Mouse (Mus musculus) forebrain, embryonic 13.5 days (tissue): ENCODE measurements at regions not wholly inside any gene's neighbourhood (a gene's known extent, or its start where the extent isn't known, plus 50 kb on each side); places are given as distances from the start of the nearest gene placed in this dataset.

ENCODE experiments used
- ATAC-seq: fragments of 200-750 bp; cut with Nextera tagmentation; 2 replicates; pipeline ENCODE4 v1.8.0; 2017
- H3K27ac ChIP-seq: fragments of 300-500 bp; sonication (generic); 2 replicates; pipeline ENCODE4 v1.5.1; 2015; ENCODE audit warnings: inconsistent platforms, mild to moderate bottlenecking, moderate library complexity
- H3K27me3 ChIP-seq: fragments of 300-500 bp; sonication (generic); 2 replicates; pipeline ENCODE4 v1.6.1; 2015; ENCODE audit warnings: mild to moderate bottlenecking, inconsistent platforms
- H3K36me3 ChIP-seq: fragments of 300-500 bp; sonication (generic); 2 replicates; pipeline ENCODE4 v1.6.1; 2015; ENCODE audit warnings: mild to moderate bottlenecking, inconsistent platforms; ENCODE audit not compliant: poor library complexity, severe bottlenecking
- H3K4me1 ChIP-seq: fragments of 300-500 bp; sonication (generic); 2 replicates; pipeline ENCODE4 v1.6.1; 2015; ENCODE audit warnings: inconsistent platforms
- H3K4me2 ChIP-seq: fragments of 300-500 bp; sonication (generic); 2 replicates; pipeline ENCODE4 v1.6.1; 2015; ENCODE audit warnings: inconsistent platforms, mild to moderate bottlenecking, moderate library complexity
- H3K4me3 ChIP-seq: fragments of 300-500 bp; sonication (generic); 2 replicates; pipeline ENCODE4 v1.5.1; 2015; ENCODE audit warnings: mild to moderate bottlenecking, inconsistent platforms
- H3K9ac ChIP-seq: fragments of 300-500 bp; sonication (generic); 2 replicates; pipeline ENCODE4 v1.6.1; 2015; ENCODE audit warnings: mild to moderate bottlenecking, inconsistent platforms
- H3K9me3 ChIP-seq: fragments of 300-500 bp; sonication (generic); replicated peaks from 2 replicates; pipeline ENCODE4 v1.6.1; 2016; ENCODE audit warnings: inconsistent platforms
- WGBS: fragments of 180-500 bp; shearing (Covaris S2); methylation state at CpG from one replicate; pipeline ENCODE4 v1.1.7; 2015; 5-methylcytosine and 5-hydroxymethylcytosine counted together

GRCm38 (mm10) chr9:23535872-23536271, 313.0 kb downstream of the Bmper start:
- WGBS = 78% methylated on average over 2 of the region's 2 CpGs
- no peak for ATAC-seq
- Histone ChIP-seq H3K36me3 (no peaks in the 10 kb centered on the region), H3K4me3 (no peak overlapping the region), H3K4me2 (no peak overlapping the region), H3K9me3 (no peaks in the 10 kb centered on the region), H3K27ac (no peak overlapping the region), H3K9ac (no peak overlapping the region), H3K27me3 (no peaks in the 10 kb centered on the region), H3K4me1 (no peaks in the 10 kb centered on the region; the same call in 1 of the 2 replicates)

GRCm38 (mm10) chr9:23538051-23538450, 315.2 kb downstream of the Bmper start:
- no peak overlapping the region for H3K27ac ChIP-seq
- WGBS = 65% methylated on average over 5 of the region's 5 CpGs
- H3K4me1 ChIP-seq = no peaks in the 10 kb centered on the region; the same call in 1 of the 2 replicates
- no peaks in the 10 kb centered on the region for H3K36me3 ChIP-seq
- no peak overlapping the region for H3K4me2 ChIP-seq
- H3K4me3 ChIP-seq = no peak overlapping the region
- H3K9ac ChIP-seq = no peak overlapping the region
- H3K9me3 ChIP-seq = no peaks in the 10 kb centered on the region
- no peaks in the 10 kb centered on the region for H3K27me3 ChIP-seq
- no peak for ATAC-seq

GRCm38 (mm10) chr9:23551692-23552091, 328.8 kb downstream of the Bmper start:
- Histone ChIP-seq H3K4me3 (no peak overlapping the region), H3K4me1 (no peaks in the 10 kb centered on the region), H3K36me3 (no peaks in the 10 kb centered on the region), H3K9ac (no peak overlapping the region), H3K27ac (0 out of 2 replicates have a peak overlapping the region, but pooled peaks have one; percentile 10), H3K4me2 (no peak overlapping the region), H3K27me3 (no peaks in the 10 kb centered on the region), H3K9me3 (no peaks in the 10 kb centered on the region)
- 0 out of 2 replicates have a peak, but pooled peaks have one; percentile 6 for ATAC-seq
- 51% methylated on average over 2 of the region's 2 CpGs for WGBS

GRCm38 (mm10) chr9:23553766-23554165, 330.9 kb downstream of the Bmper start:
- Histone ChIP-seq H3K27me3 (no peaks in the 10 kb centered on the region), H3K36me3 (no peaks in the 10 kb centered on the region), H3K4me2 (no peak overlapping the region), H3K9me3 (no peaks in the 10 kb centered on the region), H3K27ac (no peak overlapping the region), H3K4me1 (no peaks in the 10 kb centered on the region), H3K9ac (no peak overlapping the region), H3K4me3 (no peak overlapping the region)
- no peak for ATAC-seq
- WGBS = 59% methylated on average over 1 of the region's 1 CpGs

- Histone ChIP-seq H3K36me3 (no peaks in the 10 kb centered on the region), H3K4me3 (no peak overlapping the region), H3K4me2 (no peak overlapping the region), H3K27ac (no peak overlapping the region), H3K9me3 (no peaks in the 10 kb centered on the region), H3K4me1 (0 out of 2 replicates have a peak, but pooled peaks cover 3% of the 10 kb centered on the region), H3K9ac (no peak overlapping the region), H3K27me3 (no peaks in the 10 kb centered on the region)
- WGBS = 58% methylated on average over 3 of the region's 3 CpGs
- no peak for ATAC-seq
Observed at GRCm38 (mm10) chr9:23557601-23558000, 334.7 kb downstream of the Bmper start.

- Histone ChIP-seq H3K9me3 (no peaks in the 10 kb centered on the region), H3K9ac (no peak overlapping the region), H3K4me2 (no peak overlapping the region), H3K27me3 (no peaks in the 10 kb centered on the region), H3K36me3 (no peaks in the 10 kb centered on the region), H3K4me1 (0 out of 2 replicates have a peak, but pooled peaks cover 3% of the 10 kb centered on the region), H3K4me3 (no peak overlapping the region), H3K27ac (no peak overlapping the region)
- WGBS = 64% methylated on average over 3 of the region's 3 CpGs
- no peak for ATAC-seq
Observed at GRCm38 (mm10) chr9:23561924-23562323, 339.0 kb downstream of the Bmper start.

GRCm38 (mm10) chr9:23567081-23567480, 344.2 kb downstream of the Bmper start:
- no peak for ATAC-seq
- no peak overlapping the region for H3K4me3 ChIP-seq

GRCm38 (mm10) chr9:23570150-23570549, 347.3 kb downstream of the Bmper start:
- Histone ChIP-seq H3K27me3 (no peaks in the 10 kb centered on the region), H3K27ac (no peak overlapping the region), H3K4me3 (no peak overlapping the region), H3K4me2 (no peak overlapping the region), H3K9ac (no peak overlapping the region), H3K36me3 (no peaks in the 10 kb centered on the region), H3K4me1 (no peaks in the 10 kb centered on the region), H3K9me3 (no peaks in the 10 kb centered on the region)
- ATAC-seq = no peak
- 82% methylated on average over 8 of the region's 8 CpGs for WGBS

More at GRCm38 (mm10) chr9:23567081-23567480, 344.2 kb downstream of the Bmper start:
- Histone ChIP-seq H3K36me3 (no peaks in the 10 kb centered on the region), H3K4me1 (no peaks in the 10 kb centered on the region), H3K9ac (no peak overlapping the region), H3K9me3 (no peaks in the 10 kb centered on the region), H3K27ac (no peak overlapping the region), H3K27me3 (no peaks in the 10 kb centered on the region), H3K4me2 (no peak overlapping the region)

- H3K9me3 ChIP-seq = no peaks in the 10 kb centered on the region
- no peak overlapping the region for H3K4me2 ChIP-seq
- H3K36me3 ChIP-seq = no peaks in the 10 kb centered on the region
- 85% methylated on average over 2 of the region's 2 CpGs for WGBS
- H3K27ac ChIP-seq = no peak overlapping the region
- peaks cover 15% of the 10 kb centered on the region for H3K4me1 ChIP-seq
- no peak for ATAC-seq
- no peak overlapping the region for H3K4me3 ChIP-seq
- H3K9ac ChIP-seq = no peak overlapping the region
- H3K27me3 ChIP-seq = no peaks in the 10 kb centered on the region
Observed at GRCm38 (mm10) chr9:23576314-23576713, 353.4 kb downstream of the Bmper start.

GRCm38 (mm10) chr9:23580155-23580554, 357.3 kb downstream of the Bmper start:
- H3K4me2 ChIP-seq = no peak overlapping the region
- ATAC-seq = peak; percentile 67
- H3K27me3 ChIP-seq = no peaks in the 10 kb centered on the region
- H3K4me3 ChIP-seq = no peak overlapping the region
- no peaks in the 10 kb centered on the region for H3K36me3 ChIP-seq
- no peaks in the 10 kb centered on the region for H3K9me3 ChIP-seq
- H3K9ac ChIP-seq = no peak overlapping the region
- H3K27ac ChIP-seq = peak overlapping the region; percentile 63
- peaks cover 28% of the 10 kb centered on the region for H3K4me1 ChIP-seq
- 41% methylated on average over 6 of the region's 6 CpGs for WGBS

GRCm38 (mm10) chr9:23581039-23581606, 358.2 kb downstream of the Bmper start:
- no peak overlapping the region for H3K4me2 ChIP-seq
- no peak overlapping the region for H3K9ac ChIP-seq
- H3K4me1 ChIP-seq = peaks cover 28% of the 10 kb centered on the region
- no peaks in the 10 kb centered on the region for H3K36me3 ChIP-seq
- H3K27ac ChIP-seq = peak overlapping the region; percentile 63
- no peaks in the 10 kb centered on the region for H3K9me3 ChIP-seq
- no peaks in the 10 kb centered on the region for H3K27me3 ChIP-seq
- H3K4me3 ChIP-seq = no peak overlapping the region
- WGBS = 11% methylated on average over 6 of the region's 6 CpGs
- ATAC-seq = peak; percentile 84

GRCm38 (mm10) chr9:23584561-23584960, 361.7 kb downstream of the Bmper start:
- no peak for ATAC-seq
- no peak overlapping the region for H3K4me3 ChIP-seq

GRCm38 (mm10) chr9:23589024-23589423, 366.1 kb downstream of the Bmper start:
- Histone ChIP-seq H3K4me3 (no peak overlapping the region), H3K9me3 (no peaks in the 10 kb centered on the region), H3K27ac (no peak overlapping the region), H3K27me3 (no peaks in the 10 kb centered on the region), H3K9ac (no peak overlapping the region), H3K36me3 (no peaks in the 10 kb centered on the region), H3K4me1 (no peaks in the 10 kb centered on the region), H3K4me2 (no peak overlapping the region)
- no peak for ATAC-seq
- 19% methylated on average over 2 of the region's 2 CpGs for WGBS

More at GRCm38 (mm10) chr9:23584561-23584960, 361.7 kb downstream of the Bmper start:
- peaks cover 22% of the 10 kb centered on the region for H3K4me1 ChIP-seq
- no peaks in the 10 kb centered on the region for H3K9me3 ChIP-seq
- no peak overlapping the region for H3K4me2 ChIP-seq
- no peaks in the 10 kb centered on the region for H3K36me3 ChIP-seq
- H3K27ac ChIP-seq = no peak overlapping the region
- H3K9ac ChIP-seq = no peak overlapping the region
- no peaks in the 10 kb centered on the region for H3K27me3 ChIP-seq
